Mouse (Mus musculus) CH12.LX (cell line): ENCODE measurements around the gene Minpp1. TPM values are rescaled to one million over a fixed set of nuclear protein-coding genes. Genes with fewer than 3 reads are reported as not detected.

Experiments used
- DNase-seq: peaks from one replicate; pipeline ENCODE4 v3.0.0-alpha.2; 2013; ENCODE audit errors: extremely low read depth
- H3K27ac ChIP-seq: 2 replicates; pipeline ENCODE4 v1.5.1; 2012; ENCODE audit warnings: low read depth, mild to moderate bottlenecking, control low read depth, moderate library complexity; ENCODE audit not compliant: insufficient read depth
- H3K27me3 ChIP-seq: replicated peaks from 2 replicates; pipeline ENCODE3; 2012; ENCODE audit warnings: inconsistent platforms
- H3K36me3 ChIP-seq, 2 experiments: replicated peaks in 1 of 2; 2 replicates each; pipeline versions ENCODE3 to v1.6.1; 2012; ENCODE audit warnings: inconsistent platforms in 1 of 2, low read length in 1 of 2, mild to moderate bottlenecking in 1 of 2, mixed read lengths in 1 of 2, moderate library complexity in 1 of 2; ENCODE audit not compliant: control insufficient read depth in 1 of 2, insufficient read depth in 1 of 2
- H3K4me1 ChIP-seq, 2 experiments: 2 replicates each; pipeline ENCODE4 v1.6.1; 2012; ENCODE audit warnings: inconsistent platforms in 1 of 2, moderate library complexity in 1 of 2; ENCODE audit not compliant: insufficient read depth in 2 of 2, control insufficient read depth in 1 of 2
- H3K4me2 ChIP-seq: 2 replicates; pipeline ENCODE4 v1.6.1; 2012; ENCODE audit warnings: low read depth, mild to moderate bottlenecking, control low read depth; ENCODE audit not compliant: poor library complexity, insufficient read depth, severe bottlenecking
- H3K4me3 ChIP-seq, 3 experiments: fragments of 150-350 bp in 1 of 3; sonication (generic) in 1 of 3; replicated peaks in 1 of 3; 2 replicates each; pipeline versions ENCODE3 to v1.5.1; 2011 to 2012; ENCODE audit warnings: low read depth in 2 of 3, low read length in 2 of 3, mild to moderate bottlenecking in 2 of 3, moderate library complexity in 2 of 3, control low read depth in 1 of 3, improper control_type of control experiment in 1 of 3, inconsistent platforms in 1 of 3, mixed read lengths in 1 of 3; ENCODE audit not compliant: poor library complexity in 1 of 3
- H3K79me2 ChIP-seq: replicated peaks from 2 replicates; pipeline ENCODE4 v1.6.1; 2012; ENCODE audit warnings: mild to moderate bottlenecking, moderate library complexity; ENCODE audit not compliant: control insufficient read depth, poor library complexity, insufficient read depth, severe bottlenecking; ENCODE audit errors: extremely low read depth
- H3K9ac ChIP-seq: 2 replicates; pipeline ENCODE4 v1.6.1; 2012; ENCODE audit warnings: low read depth, mild to moderate bottlenecking, control low read depth, moderate library complexity; ENCODE audit not compliant: insufficient read depth
- H3K9me3 ChIP-seq: replicated peaks from 2 replicates; pipeline ENCODE3; 2012; ENCODE audit warnings: low read length, inconsistent platforms, mixed read lengths
- BHLHE40 ChIP-seq: IDR thresholded peaks from 2 replicates; pipeline ENCODE4 v1.6.1; 2011; ENCODE audit warnings: mild to moderate bottlenecking, low read depth, low read length, improper control_type of control experiment
- CHD1 ChIP-seq: IDR thresholded peaks from 2 replicates; pipeline ENCODE4 v1.6.1; 2012; ENCODE audit warnings: low read depth, low read length, improper control_type of control experiment, inconsistent platforms
- E2F4 ChIP-seq: IDR thresholded peaks from 2 replicates; pipeline ENCODE4 v1.6.1; 2011; ENCODE audit warnings: low read depth, low read length, improper control_type of control experiment; ENCODE audit not compliant: insufficient replicate concordance
- ELF1 ChIP-seq: IDR thresholded peaks from 2 replicates; pipeline ENCODE4 v1.6.1; 2014; ENCODE audit warnings: low read depth, mild to moderate bottlenecking, inconsistent platforms, low read length, improper control_type of control experiment
- EP300 ChIP-seq: IDR thresholded peaks from 2 replicates; pipeline ENCODE4 v1.6.1; 2011; ENCODE audit warnings: low read length, improper control_type of control experiment
- ETS1 ChIP-seq: conservative IDR thresholded peaks from 2 replicates; pipeline ENCODE4 v1.6.1; 2012; ENCODE audit warnings: low read depth, mild to moderate bottlenecking, inconsistent platforms, low read length, improper control_type of control experiment, moderate library complexity
- IRF4 ChIP-seq: IDR thresholded peaks from 2 replicates; pipeline ENCODE4 v1.6.1; 2014; ENCODE audit warnings: low read depth, mild to moderate bottlenecking, inconsistent platforms, low read length, improper control_type of control experiment
- KAT2A ChIP-seq: IDR thresholded peaks from 2 replicates; pipeline ENCODE4 v1.6.1; 2012; ENCODE audit warnings: low read length, improper control_type of control experiment, inconsistent platforms; ENCODE audit not compliant: insufficient replicate concordance
- MAX ChIP-seq: IDR thresholded peaks from 2 replicates; pipeline ENCODE4 v1.6.1; 2011; ENCODE audit warnings: low read length, improper control_type of control experiment
- MEF2A ChIP-seq: IDR thresholded peaks from 2 replicates; pipeline ENCODE4 v1.6.1; 2014; ENCODE audit warnings: low read depth, mild to moderate bottlenecking, inconsistent platforms, low read length, improper control_type of control experiment, borderline replicate concordance
- MXI1 ChIP-seq: IDR thresholded peaks from 2 replicates; pipeline ENCODE4 v1.6.1; 2011; ENCODE audit warnings: mild to moderate bottlenecking, low read depth, low read length, improper control_type of control experiment
- MYC ChIP-seq: IDR thresholded peaks from 2 replicates; pipeline ENCODE4 v1.6.1; 2011; ENCODE audit warnings: low read depth, mild to moderate bottlenecking, improper control_type of control experiment, low read length
- NELFE ChIP-seq: IDR thresholded peaks from 2 replicates; pipeline ENCODE4 v1.6.1; 2011; ENCODE audit warnings: low read depth, low read length, improper control_type of control experiment
- RCOR1 ChIP-seq: conservative IDR thresholded peaks from 2 replicates; pipeline ENCODE4 v1.6.1; 2012; ENCODE audit warnings: low read depth, mild to moderate bottlenecking, inconsistent platforms, low read length, improper control_type of control experiment
- SIN3A ChIP-seq: IDR thresholded peaks from 2 replicates; pipeline ENCODE4 v1.6.1; 2012; ENCODE audit warnings: low read length, improper control_type of control experiment, inconsistent platforms
- SMC3 ChIP-seq: IDR thresholded peaks from 2 replicates; pipeline ENCODE4 v1.6.1; 2011; ENCODE audit warnings: low read depth, low read length, improper control_type of control experiment
- USF1 ChIP-seq: IDR thresholded peaks from 2 replicates; pipeline ENCODE4 v1.6.1; 2014; ENCODE audit warnings: low read depth, mild to moderate bottlenecking, inconsistent platforms, low read length, improper control_type of control experiment
- ZKSCAN1 ChIP-seq: IDR thresholded peaks from 2 replicates; pipeline ENCODE4 v1.6.1; 2012; ENCODE audit warnings: low read depth, inconsistent platforms, low read length, improper control_type of control experiment, borderline replicate concordance
- ZMIZ1 ChIP-seq: IDR thresholded peaks from 2 replicates; pipeline ENCODE4 v1.6.1; 2012; ENCODE audit warnings: low read depth, mild to moderate bottlenecking, inconsistent platforms, low read length, improper control_type of control experiment
- dilution Hi-C: fragments of 300-500 bp; cut with MboI; formaldehyde crosslinking; loops from 2 replicates; pipeline ENCODE4 v1.14.3; 2020; ENCODE audit warnings: low sequenced_read_pairs; ENCODE audit not compliant: extremely low pct_unique_long_range_greater_than_20kb, extremely low pct_ligation_motif_present
- in situ Hi-C: fragments of 300-500 bp; cut with MboI; formaldehyde crosslinking; loops from 3 replicates; pipeline ENCODE4 v1.14.3; 2019; ENCODE audit warnings: low sequenced_read_pairs, low pct_ligation_motif_present, low pct_unique_long_range_greater_than_20kb, mixed read lengths
- polyA plus RNA-seq: library from polyadenylated mRNA; unstranded; fragments of >175 nt; gene quantifications from 2 replicates; pipeline ENCODE4 v1.2.1, GENCODE M21; 2012; ENCODE audit warnings: low read depth; ENCODE audit not compliant: insufficient read length
- total RNA-seq, 2 experiments: library from RNA; depleted of rRNA; stranded (reverse); fragments of 300-350 nt in 1 of 2; fragments of >200 nt in 1 of 2; gene quantifications; 2 replicates each; pipeline ENCODE4 v1.2.3; 2012 to 2014

Minpp1 gene
- total and polyA plus RNA-seq, 3 experiments, result 50.5 to 73.2 (median 50.7) TPM

DNA sequence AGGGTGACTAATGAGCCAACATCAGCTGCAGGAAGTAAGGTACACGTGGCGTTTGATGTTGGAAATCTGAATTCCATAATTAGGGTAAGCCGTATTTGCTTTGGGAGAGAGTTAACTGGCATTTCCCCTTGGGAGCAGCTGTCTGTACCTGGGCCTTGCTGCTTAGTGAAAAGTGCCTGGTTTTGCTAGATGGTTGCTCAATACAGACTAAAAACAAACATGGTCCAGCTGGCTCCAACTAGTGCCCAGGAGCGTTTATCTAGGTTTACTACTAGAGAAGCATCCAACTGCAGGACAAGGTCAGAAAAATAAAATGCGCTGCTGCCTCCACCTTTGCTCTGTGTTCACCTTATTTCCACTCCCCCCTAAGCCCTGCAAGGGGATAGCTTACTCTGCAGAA lies 64.9 kb downstream of the Minpp1 start:
- dilution Hi-C loops (no loop called here), in situ Hi-C loops (no loop called here)
- no peak overlapping the region for H3K9ac ChIP-seq
- no peaks in the 10 kb centered on the region for H3K9me3 ChIP-seq
- H3K79me2 ChIP-seq, result no peaks in the 10 kb centered on the region
- H3K4me3 ChIP-seq, result no peak overlapping the region
- H3K4me1 ChIP-seq, result no peaks in the 10 kb centered on the region
- no peak overlapping the region for H3K4me2 ChIP-seq
- no peaks in the 10 kb centered on the region for H3K36me3 ChIP-seq
- H3K27ac ChIP-seq, result no peak overlapping the region
- TF ChIP-seq MYC, result no peak
- TF ChIP-seq SMC3, result no peak
- no peak for TF ChIP-seq MEF2A
- no peak for TF ChIP-seq E2F4
- TF ChIP-seq USF1, result no peak
- TF ChIP-seq RCOR1, result no peak
- TF ChIP-seq MXI1, result no peak
- TF ChIP-seq ZMIZ1, result no peak
- no peak for TF ChIP-seq ELF1
- no peak for TF ChIP-seq ZKSCAN1
- TF ChIP-seq CHD1, result no peak
- TF ChIP-seq SIN3A, result no peak
- TF ChIP-seq MAX, result no peak
- TF ChIP-seq NELFE, result no peak
- TF ChIP-seq ETS1, result no peak
- no peak for DNase-seq
- H3K27me3 ChIP-seq, result no peaks in the 10 kb centered on the region

DNA sequence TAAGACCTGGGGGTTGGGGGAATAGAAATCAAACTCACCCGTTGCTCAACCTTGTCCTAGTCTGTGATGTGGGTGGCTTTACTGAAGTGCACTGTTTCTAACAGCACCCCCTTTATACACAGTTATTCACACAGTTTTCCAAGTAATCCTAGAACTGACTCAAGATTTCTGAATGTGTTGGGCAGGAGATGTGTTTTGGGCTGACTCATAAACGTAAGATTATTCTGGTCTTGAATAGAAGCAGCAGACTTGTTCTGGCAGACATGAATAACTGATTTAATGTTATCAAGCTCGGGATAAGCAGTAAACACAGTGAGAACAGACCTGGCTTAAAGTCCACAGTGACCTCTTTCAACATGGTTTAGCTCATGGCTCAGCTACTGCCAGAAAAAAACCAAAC lies 65.9 kb downstream of the Minpp1 start:
- Histone ChIP-seq H3K27me3 (no peaks in the 10 kb centered on the region), H3K4me2 (no peak overlapping the region), H3K9me3 (no peaks in the 10 kb centered on the region), H3K27ac (no peak overlapping the region), H3K9ac (no peak overlapping the region), H3K36me3 (no peaks in the 10 kb centered on the region), H3K4me1 (no peaks in the 10 kb centered on the region), H3K4me3 (no peak overlapping the region), H3K79me2 (no peaks in the 10 kb centered on the region)
- TF ChIP-seq IRF4 (no peak), RCOR1 (no peak), BHLHE40 (no peak), EP300 (no peak), MXI1 (no peak), MEF2A (no peak), KAT2A (no peak)
- in situ Hi-C loops, result no loop called here
- dilution Hi-C loops, result no loop called here
- DNase-seq, result no peak
